Mouse (Mus musculus): ENCODE data around the gene Tmem9b.

DNA sequence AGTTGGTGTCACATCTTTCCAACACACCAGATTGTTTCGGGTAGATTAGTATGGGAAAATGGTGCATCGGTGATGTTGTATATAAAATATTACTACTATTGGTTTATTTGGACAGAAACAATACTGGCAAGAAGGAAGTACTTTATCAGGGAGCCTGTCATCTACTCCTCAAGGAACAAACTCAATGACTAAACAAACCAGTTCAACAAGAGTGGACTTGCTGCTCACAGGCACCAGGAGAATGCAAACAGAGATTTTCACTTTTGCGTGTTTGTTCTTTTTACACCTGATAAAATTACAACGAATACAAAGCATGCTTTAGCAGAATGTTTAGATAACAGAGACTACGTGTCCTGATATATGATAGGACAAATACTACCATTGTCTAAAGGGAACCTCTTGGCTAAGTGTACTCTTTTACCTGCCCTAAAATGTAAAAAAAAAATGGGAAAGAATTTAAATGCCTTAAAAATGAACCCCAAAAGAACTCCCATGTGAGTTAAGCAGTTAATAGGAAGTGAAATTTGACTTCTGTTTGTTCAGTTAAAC is 12.8 kb downstream of the Tmem9b start:
- TF ChIP-seq CTCF (IDR thresholded peaks at IDR 0.05; ENCODE audit: low read depth) (no peak), EP300 (IDR thresholded peaks at IDR 0.05; ENCODE audit: low read depth) (no peak)

Measured in liver, postnatal 0 days (tissue).